Mouse (Mus musculus): ENCODE results near the gene Nr4a1. TPM values are rescaled to one million over a fixed set of nuclear protein-coding genes. Genes with fewer than 3 reads are reported as not detected.
A peak's percentile ranks its signal among the peaks of the same experiment; 100 is the strongest.

Nr4a1 gene
- total and polyA plus RNA-seq, 3 experiments: 0.60 to 1.6 (median 0.89) TPM

DNA sequence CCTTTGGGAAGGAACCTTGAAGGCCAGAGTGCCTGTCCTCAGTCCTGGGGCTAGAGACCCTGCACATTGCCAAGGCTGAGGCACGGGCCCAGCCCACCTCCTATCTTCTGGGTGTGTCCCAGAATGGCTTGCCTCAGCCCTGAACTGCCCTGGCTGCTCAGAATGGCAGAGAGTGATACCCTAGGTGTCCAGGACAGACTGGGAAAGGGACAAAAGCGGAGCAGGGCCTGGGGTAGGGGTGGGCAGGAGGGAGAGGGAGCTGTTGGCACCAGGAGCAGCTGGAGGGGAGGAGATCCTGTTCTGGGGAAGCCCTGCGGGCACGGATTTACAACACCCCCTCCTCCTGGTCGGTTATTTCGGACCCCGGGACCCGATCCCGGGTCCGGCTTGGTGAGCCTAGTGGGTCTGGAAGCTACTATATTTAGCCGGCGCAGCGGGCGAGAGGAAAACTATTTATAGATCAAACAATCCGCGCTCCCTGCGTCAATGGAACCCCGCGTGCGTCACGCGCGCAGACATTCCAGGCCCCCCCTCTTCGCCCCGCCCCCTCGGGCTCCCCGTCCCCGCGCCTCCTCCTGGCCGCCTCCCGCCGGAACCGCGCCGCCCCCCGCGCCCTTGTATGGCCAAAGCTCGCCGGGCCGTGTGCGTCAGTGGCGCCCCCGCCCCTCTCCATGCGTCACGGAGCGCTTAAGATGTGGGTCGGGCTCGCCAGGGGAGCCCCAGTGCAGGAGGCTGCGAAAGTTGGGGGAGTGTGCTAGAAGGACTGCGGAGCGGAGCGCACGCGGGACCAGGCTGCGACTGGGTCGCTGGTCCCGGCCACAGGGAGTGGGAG, 12.3 kb downstream of the Nr4a1 start:
- Histone ChIP-seq H3K27me3 (replicated peaks) (peaks cover 47% of the 10 kb centered on the region), H3K4me2 (ENCODE audit: insufficient read depth, low read depth, poor library complexity, severe bottlenecking) (peak overlapping the region; percentile 64), H3K27ac (ENCODE audit: insufficient read depth, low read depth) (no peak overlapping the region), H3K9ac (ENCODE audit: insufficient read depth, low read depth) (no peak overlapping the region), H3K4me3 (replicated peaks in 1 of 3; ENCODE audit: low read depth in 2 of 3, low read length in 2 of 3, poor library complexity in 1 of 3) (peak overlapping the region in 1 of 3 experiments; percentile 38), H3K79me2 (replicated peaks; ENCODE audit: control insufficient read depth, extremely low read depth, insufficient read depth, poor library complexity, severe bottlenecking) (no peaks in the 10 kb centered on the region), H3K36me3 (replicated peaks in 1 of 2; ENCODE audit: control insufficient read depth in 1 of 2, insufficient read depth in 1 of 2, low read length in 1 of 2) (peaks cover 0 to 8% of the 10 kb centered on the region in 2 experiments), H3K4me1 (ENCODE audit: control insufficient read depth in 1 of 2, insufficient read depth in 2 of 2) (peaks cover 3 to 7% of the 10 kb centered on the region in 2 experiments; a peak in 2 of 4 replicates), H3K9me3 (replicated peaks; ENCODE audit: low read length) (no peaks in the 10 kb centered on the region)
- TF ChIP-seq USF1 (IDR thresholded peaks at IDR 0.05; ENCODE audit: low read depth, low read length) (no peak), MEF2A (IDR thresholded peaks at IDR 0.05; ENCODE audit: borderline replicate concordance, low read depth, low read length) (peak; percentile 29; the same call in 1 of the 2 replicates)
- DNase-seq (ENCODE audit: extremely low read depth): no peak
- dilution Hi-C loops (cut with MboI; ENCODE audit: extremely low pct_ligation_motif_present, extremely low pct_unique_long_range_greater_than_20kb, low sequenced_read_pairs) (no loop called here), in situ Hi-C loops (cut with MboI; ENCODE audit: low pct_ligation_motif_present, low pct_unique_long_range_greater_than_20kb, low sequenced_read_pairs) (no loop called here)

DNA sequence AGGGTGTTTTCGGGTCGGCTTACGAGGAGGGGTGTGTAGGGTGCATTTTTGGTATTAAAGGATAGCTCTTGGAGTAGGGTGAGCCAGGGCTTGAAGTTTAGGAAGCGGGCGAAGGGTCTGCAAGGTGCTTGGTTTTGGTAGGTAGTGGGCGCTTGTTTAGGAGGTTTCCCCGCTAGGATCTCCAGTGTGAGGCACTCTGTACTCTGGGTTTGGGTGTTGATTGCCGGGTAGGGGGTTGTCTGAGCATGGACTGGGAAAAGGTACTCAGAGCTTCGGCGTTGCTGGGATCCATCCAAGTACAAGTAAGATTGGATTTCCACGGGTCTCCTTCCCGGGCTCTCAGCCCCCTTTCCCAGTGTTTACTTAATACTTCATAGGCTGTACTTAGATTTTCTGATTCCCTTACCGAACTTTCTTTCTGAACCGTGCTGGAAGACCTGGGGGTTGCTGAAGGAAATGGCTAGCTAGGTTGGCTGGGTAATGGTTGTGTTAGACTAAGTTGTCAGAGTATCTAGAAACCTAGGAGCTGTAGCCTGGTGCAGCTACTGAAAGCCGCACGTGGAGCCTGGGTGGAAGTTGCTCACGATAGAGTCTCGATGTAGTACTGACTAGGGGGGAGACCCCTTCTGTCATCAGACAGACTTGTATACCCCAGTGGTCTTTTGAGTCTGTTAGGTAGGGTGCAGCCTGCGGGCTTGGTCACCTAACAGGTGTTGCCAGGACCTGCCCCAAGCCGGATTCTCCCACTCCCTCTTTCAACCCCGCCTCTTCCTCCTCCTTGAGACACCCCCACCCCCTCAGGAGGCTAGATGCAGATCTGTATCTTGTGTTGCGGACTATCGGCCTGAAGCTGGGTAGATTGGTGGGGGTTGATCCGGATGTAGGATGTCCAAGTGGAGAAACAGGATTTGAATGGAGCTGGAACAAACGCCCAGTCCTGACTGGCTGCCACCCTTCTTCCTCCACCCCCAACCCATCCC, 13.3 kb downstream of the Nr4a1 start:
- TF ChIP-seq ZNF384 (IDR thresholded peaks at IDR 0.05; ENCODE audit: low read depth, low read length) (no peak), TCF12 (IDR thresholded peaks at IDR 0.05; ENCODE audit: low read depth, low read length) (no peak), ELF1 (IDR thresholded peaks at IDR 0.05; ENCODE audit: low read depth, low read length) (no peak), MEF2A (IDR thresholded peaks at IDR 0.05; ENCODE audit: borderline replicate concordance, low read depth, low read length) (no peak)
- H3K4me3 ChIP-seq (replicated peaks in 1 of 3; ENCODE audit: low read depth in 2 of 3, low read length in 2 of 3, poor library complexity in 1 of 3): peak overlapping the region in 1 of 3 experiments; percentile 38
- peaks cover 3 to 6% of the 10 kb centered on the region in 2 experiments; a peak in 2 of 4 replicates for H3K4me1 ChIP-seq (ENCODE audit: control insufficient read depth in 1 of 2, insufficient read depth in 2 of 2)
- no peaks in the 10 kb centered on the region for H3K9me3 ChIP-seq (replicated peaks; ENCODE audit: low read length)
- H3K4me2 ChIP-seq (ENCODE audit: insufficient read depth, low read depth, poor library complexity, severe bottlenecking): peak overlapping the region; percentile 64
- no peak for DNase-seq (ENCODE audit: extremely low read depth)
- dilution Hi-C loops (cut with MboI; ENCODE audit: extremely low pct_ligation_motif_present, extremely low pct_unique_long_range_greater_than_20kb, low sequenced_read_pairs) (no loop called here), in situ Hi-C loops (cut with MboI; ENCODE audit: low pct_ligation_motif_present, low pct_unique_long_range_greater_than_20kb, low sequenced_read_pairs) (no loop called here)
- no peak overlapping the region for H3K27ac ChIP-seq (ENCODE audit: insufficient read depth, low read depth)
- no peak overlapping the region for H3K9ac ChIP-seq (ENCODE audit: insufficient read depth, low read depth)
- H3K27me3 ChIP-seq (replicated peaks): peaks cover 44% of the 10 kb centered on the region
- no peaks in the 10 kb centered on the region for H3K79me2 ChIP-seq (replicated peaks; ENCODE audit: control insufficient read depth, extremely low read depth, insufficient read depth, poor library complexity, severe bottlenecking)
- peaks cover 0 to 10% of the 10 kb centered on the region in 2 experiments for H3K36me3 ChIP-seq (replicated peaks in 1 of 2; ENCODE audit: control insufficient read depth in 1 of 2, insufficient read depth in 1 of 2, low read length in 1 of 2)

DNA sequence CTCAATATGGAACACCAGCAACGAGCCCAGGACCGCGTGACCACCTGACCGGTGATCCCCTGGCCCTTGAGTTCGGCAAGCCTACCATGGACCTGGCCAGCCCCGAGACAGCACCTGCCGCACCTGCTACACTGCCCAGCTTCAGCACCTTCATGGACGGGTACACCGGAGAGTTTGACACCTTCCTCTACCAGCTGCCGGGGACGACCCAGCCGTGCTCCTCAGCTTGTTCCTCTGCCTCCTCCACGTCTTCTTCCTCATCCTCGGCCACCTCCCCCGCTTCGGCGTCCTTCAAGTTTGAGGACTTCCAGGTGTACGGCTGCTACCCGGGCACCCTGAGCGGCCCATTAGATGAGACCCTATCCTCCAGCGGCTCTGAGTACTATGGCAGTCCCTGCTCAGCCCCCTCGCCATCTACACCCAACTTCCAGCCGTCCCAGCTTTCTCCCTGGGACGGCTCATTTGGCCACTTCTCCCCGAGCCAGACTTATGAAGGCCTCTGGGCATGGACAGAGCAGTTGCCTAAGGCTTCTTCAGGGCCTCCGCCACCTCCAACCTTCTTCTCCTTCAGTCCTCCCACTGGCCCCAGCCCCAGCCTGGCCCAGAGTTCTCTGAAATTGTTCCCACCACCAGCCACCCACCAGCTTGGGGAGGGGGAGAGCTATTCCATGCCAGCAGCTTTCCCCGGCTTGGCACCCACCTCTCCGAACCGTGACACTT, 16.2 kb downstream of the Nr4a1 start:
- Histone ChIP-seq H3K36me3 (replicated peaks in 1 of 2; ENCODE audit: control insufficient read depth in 1 of 2, insufficient read depth in 1 of 2, low read length in 1 of 2) (peaks cover 0 to 22% of the 10 kb centered on the region in 2 experiments), H3K9me3 (replicated peaks; ENCODE audit: low read length) (no peaks in the 10 kb centered on the region), H3K4me3 (replicated peaks in 1 of 3; ENCODE audit: low read depth in 2 of 3, low read length in 2 of 3, poor library complexity in 1 of 3) (no peak overlapping the region), H3K79me2 (replicated peaks; ENCODE audit: control insufficient read depth, extremely low read depth, insufficient read depth, poor library complexity, severe bottlenecking) (no peaks in the 10 kb centered on the region), H3K4me1 (ENCODE audit: control insufficient read depth in 1 of 2, insufficient read depth in 2 of 2) (peaks cover 3 to 4% of the 10 kb centered on the region in 2 experiments; a peak in 2 of 4 replicates), H3K27ac (ENCODE audit: insufficient read depth, low read depth) (no peak overlapping the region), H3K9ac (ENCODE audit: insufficient read depth, low read depth) (no peak overlapping the region), H3K4me2 (ENCODE audit: insufficient read depth, low read depth, poor library complexity, severe bottlenecking) (no peak overlapping the region), H3K27me3 (replicated peaks) (peaks cover 32% of the 10 kb centered on the region)
- dilution Hi-C loops (cut with MboI; ENCODE audit: extremely low pct_ligation_motif_present, extremely low pct_unique_long_range_greater_than_20kb, low sequenced_read_pairs) (no loop called here), in situ Hi-C loops (cut with MboI; ENCODE audit: low pct_ligation_motif_present, low pct_unique_long_range_greater_than_20kb, low sequenced_read_pairs) (no loop called here)
- no peak for DNase-seq (ENCODE audit: extremely low read depth)
- TF ChIP-seq POLR2A (IDR thresholded peaks at IDR 0.05; ENCODE audit: low read depth, low read length) (no peak), RAD21 (IDR thresholded peaks at IDR 0.05; ENCODE audit: low read depth, low read length) (no peak), ZKSCAN1 (IDR thresholded peaks at IDR 0.05; ENCODE audit: borderline replicate concordance, low read depth, low read length) (no peak), TBP (conservative IDR thresholded peaks at IDR 0.05; ENCODE audit: low read depth, low read length) (no peak), BHLHE40 (IDR thresholded peaks at IDR 0.05; ENCODE audit: low read depth, low read length) (no peak), NELFE (IDR thresholded peaks at IDR 0.05; ENCODE audit: low read depth, low read length) (no peak), ELF1 (IDR thresholded peaks at IDR 0.05; ENCODE audit: low read depth, low read length) (no peak), JUN (IDR thresholded peaks at IDR 0.05; ENCODE audit: insufficient read depth, low read depth, low read length) (no peak), EP300 (IDR thresholded peaks at IDR 0.05; ENCODE audit: low read length) (no peak), POLR2AphosphoS2 (IDR thresholded peaks at IDR 0.05; ENCODE audit: low read depth, low read length) (no peak), ZMIZ1 (IDR thresholded peaks at IDR 0.05; ENCODE audit: low read depth, low read length) (no peak), USF1 (IDR thresholded peaks at IDR 0.05; ENCODE audit: low read depth, low read length) (no peak), UBTF (IDR thresholded peaks at IDR 0.05; ENCODE audit: low read depth, low read length) (no peak), ZNF384 (IDR thresholded peaks at IDR 0.05; ENCODE audit: low read depth, low read length) (no peak), CTCF (conservative IDR thresholded peaks at IDR 0.05 in 1 of 2, IDR thresholded peaks at IDR 0.05 in 1 of 2; ENCODE audit: low read depth in 2 of 2, low read length in 2 of 2) (no peak), ETS1 (conservative IDR thresholded peaks at IDR 0.05; ENCODE audit: low read depth, low read length) (no peak)

Measured in CH12.LX (cell line).